Comparison of ENCODE assay signal across 9 mouse cellular contexts in the genomic region with DNA sequence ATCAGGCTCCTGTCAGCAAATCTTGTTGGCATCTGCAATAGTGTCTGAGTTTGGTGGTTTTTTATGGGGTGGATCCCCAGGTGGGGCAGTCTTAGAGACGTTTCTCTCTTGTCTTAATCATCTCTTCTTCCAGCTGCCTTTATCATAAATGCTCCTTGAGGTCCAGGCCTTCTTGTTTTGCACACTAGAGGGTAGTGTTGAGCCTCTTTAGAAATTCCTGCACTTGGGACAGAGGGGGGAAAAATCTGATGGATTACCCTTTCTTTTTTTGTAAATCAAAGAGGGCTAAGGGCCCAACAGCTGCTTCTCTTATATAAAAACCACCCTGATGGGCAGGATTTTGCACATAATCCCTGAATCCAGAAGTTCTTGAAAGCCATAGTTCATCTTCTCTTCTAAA.
DNase-seq lines count a peak whose midpoint lies in the region; ATAC-seq and TF ChIP-seq lines count a peak whose summit lies in the region.
"Had no signal": no experiment of that assay in that cellular context is flagged by ENCODE, and none has a peak within 500 bp of the region (broad histone marks: within the 10 kb centered on the region; RNA-seq: fewer than 3 reads in every experiment).

No protein-coding gene starts in this region.

- intact Hi-C loops in heart, postnatal 25 days (cut with DNase I), result loop anchor here (5.0 kb wide), 1 partner anchor 678 kb away; no protein-coding TSS in a partner anchor

- H3K27ac ChIP-seq in heart, postnatal 0 days (ENCODE audit: low read depth), result no peak overlapping the region
- H3K27ac ChIP-seq: liver, embryonic 15.5 days had no signal

- no peaks in the 10 kb centered on the region for H3K9me3 ChIP-seq in heart, postnatal 0 days (replicated peaks; ENCODE audit: control insufficient read depth, low read length)
- H3K9me3 ChIP-seq: liver, embryonic 15.5 days had no signal

- H3K4me3 ChIP-seq in heart, postnatal 0 days (ENCODE audit: low read depth, low read length), result no peak overlapping the region
- H3K4me3 ChIP-seq: liver, embryonic 15.5 days had no signal

- DNase-seq in heart, postnatal 0 days (ENCODE audit: low spot score), result peak; percentile 33
- DNase-seq in heart, postnatal 25 days (ENCODE audit: low spot score), result no peak
- DNase-seq in right cerebral cortex, adult 18-20 months, result peak; percentile 29
- DNase-seq in right cerebral cortex, postnatal 36 days (ENCODE audit: low spot score in 2 of 2), result no peak
- DNase-seq in embryo, embryonic 10 days (ENCODE audit: low spot score), result peak; percentile 49
- DNase-seq in layer of hippocampus, postnatal 10 days (ENCODE audit: low spot score in 2 of 2), result peak; percentile 51 to 64
- peak; percentile 14 for DNase-seq in yolk sac, embryonic 10.5 days (ENCODE audit: low spot score)
- DNase-seq in spleen, postnatal 36 days (ENCODE audit: low spot score in 2 of 2), result no peak

- H3K36me3 ChIP-seq in heart, postnatal 0 days (replicated peaks; ENCODE audit: control insufficient read depth, insufficient read depth, low read length), result no peaks in the 10 kb centered on the region
- H3K36me3 ChIP-seq: liver, embryonic 15.5 days had no signal

- H3K4me1 ChIP-seq in heart, postnatal 0 days (ENCODE audit: control insufficient read depth, insufficient read depth), result no peaks in the 10 kb centered on the region
- H3K4me1 ChIP-seq: liver, embryonic 15.5 days had no signal

- no peak; the same call in 1 of the 2 replicates for ATAC-seq in heart, postnatal 0 days (ENCODE audit: insufficient read depth, low read depth)

- peak; percentile 66 for TF ChIP-seq CTCF in heart, postnatal 0 days (IDR thresholded peaks at IDR 0.05; ENCODE audit: low read depth)

- H3K4me2 ChIP-seq in heart, postnatal 0 days (ENCODE audit: low read depth, low read length), result no peak overlapping the region
- H3K4me2 ChIP-seq: liver, embryonic 15.5 days had no signal

- H3K9ac ChIP-seq in heart, postnatal 0 days (replicated peaks; ENCODE audit: low read depth, low read length), result no peak overlapping the region
- H3K9ac ChIP-seq: liver, embryonic 15.5 days had no signal

- WGBS in heart, postnatal 0 days, result 0% methylated on average over 1 of the region's 1 CpGs

- H3K27me3 ChIP-seq in heart, postnatal 0 days (ENCODE audit: control insufficient read depth, insufficient read depth, low read length), result no peaks in the 10 kb centered on the region
- H3K27me3 ChIP-seq: liver, embryonic 15.5 days had no signal

- TF ChIP-seq EP300 in heart, postnatal 0 days (IDR thresholded peaks at IDR 0.05; ENCODE audit: low read depth), result no peak

Comparison
In these comparisons a context has a peak if more than half of its experiments do, and no peak if none do; other contexts are left out.
1. DNase-seq: peak in heart, postnatal 0 days (single experiment), right cerebral cortex, adult 18-20 months (single experiment), embryo, embryonic 10 days (single experiment), layer of hippocampus, postnatal 10 days (2 of 2) and yolk sac, embryonic 10.5 days (single experiment); none in heart, postnatal 25 days (single experiment), right cerebral cortex, postnatal 36 days (0 of 2) and spleen, postnatal 36 days (0 of 2).